Mouse (Mus musculus): Measurements from ENCODE around the gene Ccdc92b. TPM values are rescaled to one million over a fixed set of nuclear protein-coding genes. Genes with fewer than 3 reads are reported as not detected.

Gene Ccdc92b
- total and polyA plus RNA-seq, 3 experiments = not detected

GRCm38 (mm10) chr11:74589401-74590238, 29.8 kb upstream of the Ccdc92b start:
- H3K79me2 ChIP-seq (replicated peaks; ENCODE audit: control insufficient read depth, extremely low read depth, insufficient read depth, poor library complexity, severe bottlenecking) = no peaks in the 10 kb centered on the region
- in situ Hi-C loops (cut with MboI; ENCODE audit: low pct_ligation_motif_present, low pct_unique_long_range_greater_than_20kb, low sequenced_read_pairs) = no loop called here
- no peak overlapping the region for H3K4me3 ChIP-seq (replicated peaks in 1 of 3; ENCODE audit: low read depth in 2 of 3, low read length in 2 of 3, poor library complexity in 1 of 3)

GRCm38 (mm10) chr11:74590239-74590596, 29.2 kb upstream of the Ccdc92b start:
- no peaks in the 10 kb centered on the region for H3K36me3 ChIP-seq (replicated peaks in 1 of 2; ENCODE audit: control insufficient read depth in 1 of 2, insufficient read depth in 1 of 2, low read length in 1 of 2)
- no peak overlapping the region for H3K9ac ChIP-seq (ENCODE audit: insufficient read depth, low read depth)
- no peak overlapping the region for H3K27ac ChIP-seq (ENCODE audit: insufficient read depth, low read depth)
- in situ Hi-C loops (cut with MboI; ENCODE audit: low pct_ligation_motif_present, low pct_unique_long_range_greater_than_20kb, low sequenced_read_pairs) = no loop called here
- H3K4me3 ChIP-seq (replicated peaks in 1 of 3; ENCODE audit: low read depth in 2 of 3, low read length in 2 of 3, poor library complexity in 1 of 3) = no peak overlapping the region
- TF ChIP-seq CHD1 (IDR thresholded peaks at IDR 0.05; ENCODE audit: low read depth, low read length) (no peak), MEF2A (IDR thresholded peaks at IDR 0.05; ENCODE audit: borderline replicate concordance, low read depth, low read length) (no peak), KAT2A (IDR thresholded peaks at IDR 0.05; ENCODE audit: insufficient replicate concordance, low read length) (no peak)
- H3K27me3 ChIP-seq (replicated peaks) = peaks cover 77% of the 10 kb centered on the region
- DNase-seq (ENCODE audit: extremely low read depth) = no peak
- H3K9me3 ChIP-seq (replicated peaks; ENCODE audit: low read length) = no peaks in the 10 kb centered on the region
- no peaks in the 10 kb centered on the region for H3K4me1 ChIP-seq (ENCODE audit: control insufficient read depth in 1 of 2, insufficient read depth in 2 of 2)
- dilution Hi-C loops (cut with MboI; ENCODE audit: extremely low pct_ligation_motif_present, extremely low pct_unique_long_range_greater_than_20kb, low sequenced_read_pairs) = no loop called here
- no peak overlapping the region for H3K4me2 ChIP-seq (ENCODE audit: insufficient read depth, low read depth, poor library complexity, severe bottlenecking)
- H3K79me2 ChIP-seq (replicated peaks; ENCODE audit: control insufficient read depth, extremely low read depth, insufficient read depth, poor library complexity, severe bottlenecking) = no peaks in the 10 kb centered on the region

More at GRCm38 (mm10) chr11:74589401-74590238, 29.8 kb upstream of the Ccdc92b start:
- Histone ChIP-seq H3K9me3 (replicated peaks; ENCODE audit: low read length) (no peaks in the 10 kb centered on the region), H3K27ac (ENCODE audit: insufficient read depth, low read depth) (no peak overlapping the region), H3K4me2 (ENCODE audit: insufficient read depth, low read depth, poor library complexity, severe bottlenecking) (no peak overlapping the region), H3K4me1 (ENCODE audit: control insufficient read depth in 1 of 2, insufficient read depth in 2 of 2) (no peaks in the 10 kb centered on the region), H3K9ac (ENCODE audit: insufficient read depth, low read depth) (no peak overlapping the region), H3K27me3 (replicated peaks) (peaks cover 78% of the 10 kb centered on the region), H3K36me3 (replicated peaks in 1 of 2; ENCODE audit: control insufficient read depth in 1 of 2, insufficient read depth in 1 of 2, low read length in 1 of 2) (no peaks in the 10 kb centered on the region)
- TF ChIP-seq E2F4 (IDR thresholded peaks at IDR 0.05; ENCODE audit: insufficient replicate concordance, low read depth, low read length) (no peak), MAX (IDR thresholded peaks at IDR 0.05; ENCODE audit: low read length) (no peak), CHD2 (IDR thresholded peaks at IDR 0.05; ENCODE audit: low read length) (no peak), RAD21 (IDR thresholded peaks at IDR 0.05; ENCODE audit: low read depth, low read length) (no peak), TCF12 (IDR thresholded peaks at IDR 0.05; ENCODE audit: low read depth, low read length) (no peak), ZKSCAN1 (IDR thresholded peaks at IDR 0.05; ENCODE audit: borderline replicate concordance, low read depth, low read length) (no peak), ZC3H11A (IDR thresholded peaks at IDR 0.05; ENCODE audit: low read depth, low read length) (no peak), JUN (IDR thresholded peaks at IDR 0.05; ENCODE audit: insufficient read depth, low read depth, low read length) (no peak), MAFK (IDR thresholded peaks at IDR 0.05; ENCODE audit: insufficient replicate concordance, low read length) (no peak), TBP (conservative IDR thresholded peaks at IDR 0.05; ENCODE audit: low read depth, low read length) (no peak), MXI1 (IDR thresholded peaks at IDR 0.05; ENCODE audit: low read depth, low read length) (no peak), KAT2A (IDR thresholded peaks at IDR 0.05; ENCODE audit: insufficient replicate concordance, low read length) (no peak), RCOR1 (conservative IDR thresholded peaks at IDR 0.05; ENCODE audit: low read depth, low read length) (no peak), BHLHE40 (IDR thresholded peaks at IDR 0.05; ENCODE audit: low read depth, low read length) (no peak), ETS1 (conservative IDR thresholded peaks at IDR 0.05; ENCODE audit: low read depth, low read length) (no peak), NRF1 (IDR thresholded peaks at IDR 0.05; ENCODE audit: low read depth, low read length) (no peak), IRF4 (IDR thresholded peaks at IDR 0.05; ENCODE audit: low read depth, low read length) (no peak), POLR2A (IDR thresholded peaks at IDR 0.05; ENCODE audit: low read depth, low read length) (no peak), USF1 (IDR thresholded peaks at IDR 0.05; ENCODE audit: low read depth, low read length) (no peak)
- DNase-seq (ENCODE audit: extremely low read depth) = no peak
- dilution Hi-C loops (cut with MboI; ENCODE audit: extremely low pct_ligation_motif_present, extremely low pct_unique_long_range_greater_than_20kb, low sequenced_read_pairs) = no loop called here

All from CH12.LX (cell line).